Mouse (Mus musculus): Measurements from ENCODE around the gene Tbrg4.

Gene Tbrg4

DNA sequence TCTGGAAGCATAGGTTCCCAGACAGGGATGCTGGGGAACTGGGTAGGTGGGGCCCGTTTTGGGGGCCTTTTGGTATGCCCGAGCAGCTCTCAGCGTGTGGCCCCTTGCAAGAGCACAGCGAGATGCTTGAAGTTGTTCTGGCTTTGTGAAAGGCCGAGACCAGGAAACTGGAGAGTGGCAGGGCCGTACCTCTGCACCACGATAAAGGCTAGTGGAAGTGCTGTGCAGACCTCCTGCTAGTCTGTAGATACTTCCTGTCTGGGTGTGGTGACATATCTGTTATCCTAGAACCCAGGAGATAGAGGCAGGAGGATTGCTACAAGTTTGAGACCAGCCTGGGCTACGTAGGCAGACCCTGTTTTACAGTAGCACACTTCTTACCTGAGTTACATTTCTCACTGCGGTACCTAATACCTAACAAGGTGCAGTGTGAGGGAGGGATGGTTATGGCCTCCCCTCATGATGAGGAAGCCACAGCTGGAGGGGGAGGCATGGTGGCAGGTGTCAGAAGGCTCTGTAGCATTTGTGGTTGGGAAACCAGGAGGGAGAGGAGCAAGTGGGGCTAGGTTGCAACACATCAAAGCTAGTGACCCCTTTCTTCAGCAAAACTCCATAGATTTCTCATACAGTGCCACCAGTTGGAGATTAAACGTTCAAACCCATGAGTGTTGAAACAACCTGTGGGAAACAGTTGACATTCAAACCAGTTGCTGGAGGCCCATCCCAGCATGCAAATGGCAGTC is 34.8 kb downstream of the Tbrg4 start:
- DNase-seq (ENCODE audit: low read depth, low spot score), result no peak

DNA sequence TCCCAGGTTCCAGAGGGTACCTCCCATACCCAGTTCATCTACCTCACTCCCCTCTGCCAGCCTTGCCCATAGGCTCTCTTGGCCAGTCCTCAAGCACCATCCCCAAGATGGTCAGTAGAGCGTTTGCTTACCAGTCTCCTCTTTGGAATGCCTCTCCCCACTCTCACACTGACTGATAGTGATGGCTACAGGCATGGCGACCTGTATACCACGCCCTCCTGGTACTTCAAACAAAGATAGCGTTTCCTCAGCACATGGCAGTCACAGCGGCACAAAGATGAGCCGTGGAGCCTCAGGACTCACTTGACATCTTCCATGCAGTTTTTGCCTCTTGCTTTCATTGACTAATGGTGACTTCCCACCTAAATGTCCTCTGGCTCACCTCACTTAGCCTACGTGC is 36.0 kb downstream of the Tbrg4 start:
- DNase-seq (ENCODE audit: low read depth, low spot score), result no peak

- DNase-seq (ENCODE audit: low read depth, low spot score), result no peak
Measured at GRCm38 (mm10) chr11:6588295-6588694, 37.6 kb downstream of the Tbrg4 start.

- no peak for DNase-seq (ENCODE audit: low read depth, low spot score)
Measured at GRCm38 (mm10) chr11:6587249-6587940, 38.5 kb downstream of the Tbrg4 start.

- no peak for DNase-seq (ENCODE audit: low read depth, low spot score)
Measured at GRCm38 (mm10) chr11:6586660-6587059, 39.2 kb downstream of the Tbrg4 start.

GRCm38 (mm10) chr11:6585748-6586147 is 40.1 kb downstream of the Tbrg4 start:
- DNase-seq (ENCODE audit: low read depth, low spot score), result no peak

DNA sequence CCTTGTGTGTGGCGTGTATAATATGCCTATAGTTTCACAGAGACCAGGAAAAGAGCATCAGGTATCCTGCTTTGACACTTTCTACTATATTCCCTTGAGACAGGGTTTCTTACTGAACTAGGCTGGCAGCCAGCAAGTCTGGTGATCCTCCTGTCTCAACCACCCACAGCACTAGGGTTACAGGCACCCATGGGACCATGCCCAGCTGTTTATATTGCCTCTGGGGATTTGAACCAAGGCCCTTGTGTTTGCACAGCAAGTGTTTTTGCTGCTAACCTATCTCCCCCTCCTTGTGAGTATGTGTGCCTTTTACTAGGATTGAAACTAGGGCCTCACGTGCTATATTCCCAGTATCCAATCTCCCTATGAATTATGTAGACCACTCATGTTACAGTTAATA is 44.3 kb downstream of the Tbrg4 start:
- DNase-seq (ENCODE audit: low read depth, low spot score), result no peak

DNA sequence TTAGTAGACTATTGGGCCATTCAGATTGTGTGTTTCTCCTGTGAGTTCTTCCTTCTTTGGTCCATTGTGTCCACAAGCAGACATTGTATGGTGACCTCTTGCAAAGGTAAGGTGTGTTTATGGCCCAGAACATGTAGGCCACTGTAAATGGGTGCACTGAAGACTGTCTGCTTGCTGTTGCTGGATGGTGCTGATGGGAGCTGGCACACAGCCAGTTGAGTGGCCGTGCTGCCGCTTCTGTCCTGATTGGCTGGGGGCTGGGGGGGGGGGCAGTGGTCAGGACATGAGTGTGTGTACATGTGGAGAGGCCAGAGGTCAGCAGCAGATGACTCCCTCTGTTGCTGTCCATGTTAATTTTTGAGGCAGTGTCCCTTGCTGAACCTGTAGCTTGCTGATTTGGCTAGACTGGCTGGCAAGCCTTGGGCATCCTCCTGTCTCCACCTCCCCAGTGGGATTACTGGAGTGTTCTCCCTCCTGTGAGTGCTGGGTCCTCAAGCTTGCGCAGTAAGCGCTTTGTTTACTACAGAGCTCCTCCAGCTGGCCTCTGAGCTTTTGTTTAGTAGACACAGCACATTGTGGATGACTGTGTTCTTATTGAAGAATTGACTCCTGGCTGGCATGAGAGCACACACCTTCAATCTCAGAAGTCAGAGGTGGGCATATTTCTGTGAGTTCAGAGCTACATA is 45.7 kb downstream of the Tbrg4 start:
- DNase-seq (ENCODE audit: low read depth, low spot score), result no peak

GRCm38 (mm10) chr11:6579361-6579760 is 46.5 kb downstream of the Tbrg4 start:
- DNase-seq (ENCODE audit: low read depth, low spot score), result no peak

- DNase-seq (ENCODE audit: low read depth, low spot score), result no peak
Measured at GRCm38 (mm10) chr11:6576151-6576550, 49.7 kb downstream of the Tbrg4 start.

- no peak for DNase-seq (ENCODE audit: low read depth, low spot score)
Measured at GRCm38 (mm10) chr11:6569410-6569777, 56.5 kb downstream of the Tbrg4 start.

- no peak for DNase-seq (ENCODE audit: low read depth, low spot score)
Measured at GRCm38 (mm10) chr11:6568584-6569409, 57.1 kb downstream of the Tbrg4 start.

- DNase-seq (ENCODE audit: low read depth, low spot score), result no peak
Measured at GRCm38 (mm10) chr11:6567951-6568350, 57.9 kb downstream of the Tbrg4 start.

- no peak for DNase-seq (ENCODE audit: low read depth, low spot score)
Measured at GRCm38 (mm10) chr11:6566496-6566895, 59.4 kb downstream of the Tbrg4 start.

Data from forelimb bud, embryonic 11.5 days (tissue).